Mouse (Mus musculus): Measurements from ENCODE around the gene Gnas.

Gnas gene

GRCm38 (mm10) chr2:174284011-174284410, at the start of gene Gnas:
Gene Gnas (plus strand): TSS chr2:174284320.
- DNase-seq (ENCODE audit: low spot score in 2 of 2): peak; percentile 47 to 74

- no peak for DNase-seq (ENCODE audit: low spot score in 2 of 2)
Observed at GRCm38 (mm10) chr2:174242431-174242830, 41.7 kb upstream of the Gnas start.

- no peak for DNase-seq (ENCODE audit: low spot score in 2 of 2)
Observed at GRCm38 (mm10) chr2:174251963-174252362, 32.2 kb upstream of the Gnas start.

GRCm38 (mm10) chr2:174257312-174257711, 26.8 kb upstream of the Gnas start:
- no peak for DNase-seq (ENCODE audit: low spot score in 2 of 2)

GRCm38 (mm10) chr2:174260004-174260403, 24.1 kb upstream of the Gnas start:
- DNase-seq (ENCODE audit: low spot score in 2 of 2): no peak

GRCm38 (mm10) chr2:174260908-174261800, 23.0 kb upstream of the Gnas start:
- no peak for DNase-seq (ENCODE audit: low spot score in 2 of 2)

- no peak for DNase-seq (ENCODE audit: low spot score in 2 of 2)
Observed at GRCm38 (mm10) chr2:174261801-174262200, 22.3 kb upstream of the Gnas start.

GRCm38 (mm10) chr2:174263110-174263815, 20.9 kb upstream of the Gnas start:
- DNase-seq (ENCODE audit: low spot score in 2 of 2): no peak

- DNase-seq (ENCODE audit: low spot score in 2 of 2): no peak
Observed at GRCm38 (mm10) chr2:174264248-174264647, 19.9 kb upstream of the Gnas start.

GRCm38 (mm10) chr2:174270416-174270815, 13.7 kb upstream of the Gnas start:
- no peak for DNase-seq (ENCODE audit: low spot score in 2 of 2)

- DNase-seq (ENCODE audit: low spot score in 2 of 2): no peak
Observed at GRCm38 (mm10) chr2:174271459-174271858, 12.7 kb upstream of the Gnas start.

- DNase-seq (ENCODE audit: low spot score in 2 of 2): no peak
Observed at GRCm38 (mm10) chr2:174273131-174273530, 11.0 kb upstream of the Gnas start.

GRCm38 (mm10) chr2:174273961-174274360, 10.2 kb upstream of the Gnas start:
- DNase-seq (ENCODE audit: low spot score in 2 of 2): no peak

GRCm38 (mm10) chr2:174279771-174280170, 4.3 kb upstream of the Gnas start:
- no peak for DNase-seq (ENCODE audit: low spot score in 2 of 2)

GRCm38 (mm10) chr2:174283341-174283740, 779 bp upstream of the Gnas start:
- no peak for DNase-seq (ENCODE audit: low spot score in 2 of 2)

GRCm38 (mm10) chr2:174284807-174285457, 812 bp downstream of the Gnas start:
- DNase-seq (ENCODE audit: low spot score in 2 of 2): no peak

- no peak for DNase-seq (ENCODE audit: low spot score in 2 of 2)
Observed at GRCm38 (mm10) chr2:174285921-174286470, 1.9 kb downstream of the Gnas start.

GRCm38 (mm10) chr2:174287921-174288320, 3.8 kb downstream of the Gnas start:
- no peak for DNase-seq (ENCODE audit: low spot score in 2 of 2)

- DNase-seq (ENCODE audit: low spot score in 2 of 2): no peak
Observed at GRCm38 (mm10) chr2:174288673-174289430, 4.7 kb downstream of the Gnas start.

- no peak for DNase-seq (ENCODE audit: low spot score in 2 of 2)
Observed at GRCm38 (mm10) chr2:174291029-174291661, 7.0 kb downstream of the Gnas start.

GRCm38 (mm10) chr2:174291662-174292030, 7.5 kb downstream of the Gnas start:
- no peak for DNase-seq (ENCODE audit: low spot score in 2 of 2)
